Mouse (Mus musculus) embryo, embryonic 9.5 days (tissue): ENCODE data around the gene Srgap1.

ENCODE experiments used
- DNase-seq: peaks from one replicate; pipeline ENCODE4 v3.0.0-alpha.2; 2017; ENCODE audit errors: extremely low spot score

The Srgap1 gene

DNA sequence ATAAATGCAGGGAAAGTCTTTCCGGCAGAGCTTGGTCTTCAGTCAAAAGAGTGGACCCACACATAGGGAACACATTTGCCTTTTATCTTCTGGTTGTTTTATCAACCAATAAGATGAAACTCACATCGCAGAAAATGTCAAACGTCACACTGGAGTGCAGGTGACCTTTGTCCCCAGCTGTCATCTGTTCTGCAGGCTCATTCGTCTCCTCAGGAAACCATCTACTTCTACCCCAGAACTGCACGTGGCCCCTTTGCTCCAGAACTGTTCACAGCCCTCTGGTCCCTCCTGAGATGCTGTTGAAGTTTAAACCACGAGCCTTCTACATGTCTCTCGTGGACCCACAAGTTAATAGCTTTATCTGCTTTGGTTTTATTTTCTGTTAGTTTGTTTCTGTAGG is 168.3 kb downstream of the Srgap1 start:
- DNase-seq, result no peak

DNA sequence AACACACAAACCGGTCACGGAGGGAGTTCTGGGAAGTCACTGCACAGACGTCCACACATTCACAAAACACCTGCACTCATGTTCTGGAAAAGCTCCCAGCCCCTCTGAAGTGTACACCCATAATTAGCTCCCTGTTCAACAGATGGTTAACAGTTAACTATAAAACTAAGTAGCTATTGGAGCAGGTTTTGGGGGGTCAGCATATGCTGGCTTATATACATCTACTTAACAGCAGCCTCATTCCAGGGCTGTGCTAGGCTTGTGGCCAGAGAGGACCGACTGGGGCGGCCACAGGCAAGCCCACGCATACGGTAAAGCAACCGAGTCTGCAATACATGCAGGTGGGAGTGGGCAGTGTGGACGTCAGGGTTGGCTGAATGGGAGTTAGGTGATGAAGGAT is 169.2 kb downstream of the Srgap1 start:
- DNase-seq, result no peak

DNA sequence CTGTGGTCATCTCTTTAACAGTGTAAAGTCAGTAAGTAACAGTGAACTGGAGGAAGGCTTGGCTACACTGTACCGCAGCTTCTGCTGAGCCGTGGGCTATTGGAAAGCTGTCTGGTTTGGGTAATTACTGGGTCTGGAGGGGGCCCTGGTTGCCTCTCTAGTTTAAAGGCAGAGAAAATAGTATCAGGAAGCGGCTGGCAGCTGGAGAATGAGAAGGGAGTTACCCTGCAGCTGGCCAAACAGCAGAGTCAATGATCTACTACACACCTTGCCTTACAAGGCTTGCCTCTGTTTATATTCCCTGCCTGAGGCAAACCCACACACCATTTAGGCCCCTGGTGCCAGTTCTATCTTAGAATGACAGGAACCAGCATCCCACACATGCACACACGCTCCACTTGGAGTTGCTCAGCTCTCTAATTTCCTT is 174.0 kb downstream of the Srgap1 start:
- DNase-seq, result no peak

DNA sequence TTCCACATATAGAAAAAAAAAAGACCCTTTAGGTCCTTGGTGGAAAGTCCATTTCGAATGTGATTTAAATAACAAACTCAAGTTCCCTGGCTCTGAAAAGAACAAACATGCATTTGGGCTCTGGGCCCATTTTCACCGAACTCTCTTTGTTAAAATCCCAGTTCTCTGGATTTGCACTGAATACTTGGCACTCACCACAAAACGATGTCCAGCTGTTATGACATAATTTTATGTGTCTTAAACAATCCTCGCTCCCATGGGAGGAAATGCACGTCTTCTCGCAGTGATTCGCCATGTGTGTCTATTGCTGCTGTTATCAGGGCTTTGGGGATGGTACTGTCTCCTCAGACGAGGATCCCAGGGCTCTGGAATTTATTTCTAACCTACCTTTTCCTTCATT is 177.2 kb downstream of the Srgap1 start:
- no peak for DNase-seq

DNA sequence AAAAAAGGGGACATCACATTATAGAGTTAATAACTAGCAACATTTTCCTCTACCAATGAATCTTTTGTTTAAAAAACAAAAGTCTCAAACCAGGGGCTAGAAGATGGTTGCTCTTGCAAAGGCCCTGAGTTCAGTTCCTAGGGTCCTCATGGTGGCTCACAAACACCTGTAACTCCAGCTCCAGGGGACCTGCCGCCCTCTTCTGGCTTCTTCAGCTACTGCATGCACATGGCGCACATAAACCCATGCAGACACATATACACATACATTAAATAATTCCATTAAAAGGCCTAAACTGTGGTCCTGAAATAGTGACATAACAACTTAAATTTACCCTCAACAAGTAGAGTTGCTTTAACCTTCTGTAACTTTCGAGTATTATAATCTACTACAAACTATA is 178.9 kb downstream of the Srgap1 start:
- no peak for DNase-seq

DNA sequence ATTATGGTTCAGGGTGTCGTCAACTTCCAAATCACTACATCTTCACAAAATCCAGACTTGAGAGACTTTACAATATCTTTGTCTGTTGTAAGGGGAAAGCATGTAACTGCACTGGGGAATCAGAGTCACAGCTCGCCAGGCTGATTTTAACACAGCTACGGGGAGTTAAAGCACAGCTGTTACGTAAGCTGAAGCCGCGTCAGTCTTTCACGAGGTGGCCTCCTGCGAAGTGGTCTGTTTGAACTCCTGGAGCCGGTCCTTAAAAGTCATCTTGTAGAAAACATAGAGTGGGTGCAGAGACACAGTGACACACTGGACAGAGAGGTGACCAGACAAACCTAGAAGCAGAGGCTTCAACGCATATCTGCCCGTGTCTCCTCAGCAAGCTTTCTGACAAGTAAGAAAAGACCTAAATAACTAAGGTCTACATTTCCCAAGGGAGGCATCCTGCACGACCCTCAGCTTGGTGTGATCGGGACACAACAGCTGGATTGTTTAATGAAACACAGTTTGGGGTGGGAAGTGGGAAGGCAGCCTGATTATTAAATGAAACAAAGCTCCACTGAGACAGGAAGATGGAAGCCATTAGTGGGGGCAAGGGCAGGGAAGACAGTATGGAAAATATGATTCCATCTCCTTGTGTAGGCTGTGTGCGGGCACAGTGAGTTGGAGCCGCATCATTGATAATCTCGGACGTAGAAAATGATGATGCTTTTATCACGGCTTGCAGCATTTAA is 181.4 kb downstream of the Srgap1 start:
- no peak for DNase-seq

DNA sequence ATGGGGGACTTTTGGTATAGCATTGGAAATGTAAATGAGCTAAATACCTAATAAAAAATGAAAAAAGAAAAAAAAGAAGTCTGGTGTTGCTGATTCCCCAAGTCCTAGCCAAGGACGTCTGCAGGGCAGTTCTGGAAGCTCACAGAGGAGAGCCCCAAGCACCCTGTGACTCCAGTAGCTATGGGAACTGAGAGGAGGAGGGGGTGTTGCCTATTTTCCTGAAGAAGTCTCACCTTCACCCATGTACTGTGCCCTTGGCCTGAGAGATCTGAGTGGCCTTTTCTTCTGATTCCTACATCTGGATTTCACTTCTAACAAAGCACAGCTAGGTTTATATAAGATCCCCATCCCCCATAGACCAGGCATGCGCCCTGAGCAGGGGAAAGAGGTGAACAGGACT is 186.2 kb downstream of the Srgap1 start:
- no peak for DNase-seq

DNA sequence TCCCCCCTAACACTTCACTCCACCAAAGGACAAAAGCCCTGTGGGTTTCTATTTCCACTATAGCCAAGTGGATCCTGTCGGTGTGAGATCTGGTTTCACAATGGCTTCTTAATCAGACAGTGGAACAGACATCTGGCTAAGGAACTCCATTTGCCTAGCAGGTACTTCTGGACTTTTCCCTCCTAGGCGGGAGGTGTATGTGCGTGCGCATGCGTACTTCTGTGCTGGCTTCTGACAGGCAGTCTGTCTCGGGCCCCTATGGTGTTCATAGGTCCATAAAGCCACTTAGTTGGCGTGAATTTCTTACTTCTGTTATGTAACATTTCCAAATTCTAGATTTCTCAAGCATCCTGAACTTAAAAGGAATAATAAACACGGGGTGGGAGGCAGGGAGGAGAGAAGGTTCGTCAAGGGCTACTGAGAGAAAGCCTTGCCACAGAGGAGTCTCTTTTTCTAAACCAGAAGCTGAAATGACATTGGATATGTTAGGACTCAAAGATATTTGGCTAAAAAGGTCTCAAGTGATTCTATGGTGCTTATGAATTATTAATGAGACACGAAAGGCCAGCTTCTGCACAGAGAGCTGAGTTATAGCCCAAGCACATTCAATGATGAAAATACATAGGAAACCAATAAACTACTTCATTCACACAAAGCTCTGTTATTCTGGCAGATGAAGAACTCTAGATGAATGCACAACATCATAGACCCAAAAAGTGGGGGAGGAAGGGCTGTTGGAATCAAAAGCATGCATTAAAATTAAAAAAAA is 187.1 kb downstream of the Srgap1 start:
- DNase-seq, result no peak

DNA sequence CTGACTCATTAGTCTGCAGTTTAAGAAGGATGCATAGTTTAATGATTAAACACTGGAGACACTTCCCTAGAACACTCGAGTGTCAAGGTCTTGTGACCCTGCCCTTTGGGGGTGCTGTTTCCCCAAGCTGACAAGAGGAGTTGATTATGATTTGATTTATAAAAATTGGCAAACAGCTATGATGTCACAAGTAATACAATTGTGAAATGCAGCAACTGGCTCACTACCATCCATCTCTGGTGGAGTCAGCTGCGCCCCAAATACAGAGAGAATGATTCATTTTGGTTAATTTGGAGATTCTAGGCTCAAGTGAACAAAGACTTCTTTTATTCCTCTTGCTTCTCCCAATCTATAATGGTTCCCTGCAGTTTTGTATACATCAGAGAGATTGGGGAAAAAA is 188.2 kb downstream of the Srgap1 start:
- no peak for DNase-seq

DNA sequence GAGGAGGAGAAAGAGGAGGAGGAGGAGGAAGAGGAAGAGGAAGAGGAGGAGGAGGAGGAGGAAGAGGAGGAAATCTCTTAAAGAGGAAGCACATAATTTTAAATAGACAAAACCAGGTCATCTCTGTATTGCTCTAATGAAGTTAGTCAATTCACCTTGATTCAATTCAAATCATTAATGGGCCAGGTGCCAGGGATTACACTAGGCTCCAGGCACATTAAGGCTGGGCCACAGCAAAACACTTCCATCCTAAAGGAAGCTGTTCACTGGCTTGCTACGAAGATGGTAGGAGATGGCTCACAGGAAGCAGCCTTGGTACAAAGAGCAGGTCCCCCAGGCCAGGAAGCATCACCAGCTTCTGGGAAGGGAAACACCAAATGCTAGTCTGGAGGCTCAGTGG is 189.0 kb downstream of the Srgap1 start:
- DNase-seq, result no peak

DNA sequence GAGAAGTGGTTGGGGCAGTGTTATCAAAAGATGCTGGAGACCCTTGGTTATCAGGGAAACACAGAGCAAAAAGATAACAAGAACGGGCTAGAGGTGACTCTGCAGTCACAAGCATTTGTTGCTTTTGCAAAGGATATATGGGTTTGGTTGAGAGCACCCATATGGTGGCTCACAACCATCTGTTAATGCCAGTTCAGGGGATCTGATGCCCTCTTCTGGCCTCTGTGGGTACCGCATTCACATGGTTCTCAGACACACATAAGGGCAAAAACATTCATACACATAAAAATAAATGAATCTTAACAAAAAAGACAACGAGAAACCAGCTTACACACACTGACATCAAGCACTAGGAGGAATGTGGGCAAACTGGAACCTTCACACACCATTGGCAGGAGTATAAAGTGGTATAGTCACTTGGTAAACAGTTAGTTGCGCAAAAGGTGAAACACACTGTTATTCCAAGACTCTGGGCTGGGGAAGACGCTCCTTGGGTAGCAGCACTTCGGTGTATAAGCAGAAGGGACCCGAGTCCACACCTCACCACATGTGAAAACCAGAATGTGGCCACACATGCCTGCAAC is 191.2 kb downstream of the Srgap1 start:
- no peak for DNase-seq

DNA sequence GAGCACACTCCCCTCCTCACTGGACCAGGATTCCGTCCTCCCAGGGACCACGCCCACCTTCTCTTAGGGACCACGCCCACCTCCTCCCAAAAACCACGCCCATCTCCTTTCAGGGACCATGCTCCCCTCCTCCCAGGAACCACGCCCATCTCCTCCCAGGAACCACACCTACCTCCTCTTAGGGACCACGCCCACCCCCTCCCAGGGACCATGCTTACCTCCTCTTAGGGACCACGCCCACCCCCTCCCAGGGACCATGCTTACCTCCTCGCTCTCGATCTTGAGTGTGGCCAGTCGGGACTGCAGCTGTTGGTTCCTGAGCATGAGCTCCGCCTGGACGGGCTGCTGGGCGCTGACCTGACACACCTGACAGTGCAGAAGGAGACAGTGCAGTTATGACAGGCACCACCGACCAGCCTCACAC is 193.7 kb downstream of the Srgap1 start:
- DNase-seq, result no peak

DNA sequence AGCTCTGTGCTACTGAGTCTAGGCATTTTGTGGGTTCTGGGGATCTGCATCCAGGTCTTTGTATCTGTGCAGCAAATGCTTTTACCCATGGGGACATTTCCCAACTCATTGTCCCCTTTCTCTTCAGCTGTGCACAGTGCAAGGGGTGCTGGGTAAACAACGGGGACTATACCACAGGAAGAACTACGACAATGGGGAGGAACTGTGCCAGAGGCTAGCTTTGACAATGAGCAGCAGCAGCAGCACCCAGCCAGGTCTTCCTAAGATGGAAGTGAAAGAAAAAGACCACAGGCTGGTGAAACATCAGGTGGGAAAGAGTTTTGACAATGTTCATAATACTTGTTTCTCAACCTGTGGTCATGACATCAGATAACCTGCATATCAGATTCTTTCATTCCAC is 197.6 kb downstream of the Srgap1 start:
- no peak for DNase-seq

DNA sequence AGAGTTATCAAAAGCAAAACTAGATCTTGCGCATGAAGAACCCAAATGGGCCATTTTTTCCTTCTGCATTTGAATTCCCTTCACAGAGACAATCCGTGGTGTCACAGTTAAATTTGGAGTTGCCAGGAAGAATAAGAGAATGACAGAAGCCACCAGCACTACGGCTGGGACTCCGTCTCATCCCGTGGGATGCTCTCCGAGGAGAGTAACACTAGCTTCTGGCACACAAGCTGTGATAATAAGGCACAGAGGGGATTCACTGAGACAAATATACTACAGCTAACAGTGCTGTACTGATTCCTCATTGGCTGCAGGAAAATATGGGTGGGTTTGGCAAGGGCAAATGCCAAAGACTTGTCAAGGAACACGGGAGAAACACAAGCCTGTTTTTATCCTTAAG is 201.4 kb downstream of the Srgap1 start:
- no peak for DNase-seq

DNA sequence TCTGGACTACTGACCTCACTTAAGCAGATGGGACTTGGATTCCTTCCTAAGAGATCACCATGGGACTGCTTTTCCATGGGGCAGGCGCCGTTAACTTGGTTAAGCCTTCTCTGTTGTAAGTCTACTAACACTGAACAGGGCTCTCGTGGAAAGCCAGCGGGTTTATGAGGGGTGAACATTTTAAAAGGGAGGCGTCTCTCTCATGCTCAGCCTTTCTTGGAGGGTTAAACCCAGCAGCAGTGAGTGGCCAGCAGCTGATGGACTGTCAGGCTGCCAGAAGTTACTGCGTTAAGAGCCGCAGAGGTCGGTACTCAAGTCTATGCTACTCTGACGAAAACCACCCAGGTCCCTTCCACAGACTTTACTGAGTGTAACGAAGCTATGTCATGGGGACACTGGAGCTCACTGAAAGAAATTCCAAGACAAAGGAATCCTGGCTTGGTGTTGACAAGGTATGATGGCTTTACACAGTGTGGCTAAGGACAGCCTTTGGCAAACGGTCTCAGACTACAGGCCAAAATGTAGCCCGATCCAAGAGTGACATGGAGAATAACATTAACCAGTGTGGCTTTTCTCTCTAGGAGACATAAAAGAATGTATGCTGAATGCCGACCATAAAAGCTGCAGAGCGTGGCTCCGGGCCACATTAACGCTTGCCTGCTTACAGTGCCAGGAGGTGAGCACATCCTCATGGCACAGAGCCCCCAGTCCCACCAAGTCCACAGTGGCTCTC is 209.8 kb downstream of the Srgap1 start:
- DNase-seq, result no peak

DNA sequence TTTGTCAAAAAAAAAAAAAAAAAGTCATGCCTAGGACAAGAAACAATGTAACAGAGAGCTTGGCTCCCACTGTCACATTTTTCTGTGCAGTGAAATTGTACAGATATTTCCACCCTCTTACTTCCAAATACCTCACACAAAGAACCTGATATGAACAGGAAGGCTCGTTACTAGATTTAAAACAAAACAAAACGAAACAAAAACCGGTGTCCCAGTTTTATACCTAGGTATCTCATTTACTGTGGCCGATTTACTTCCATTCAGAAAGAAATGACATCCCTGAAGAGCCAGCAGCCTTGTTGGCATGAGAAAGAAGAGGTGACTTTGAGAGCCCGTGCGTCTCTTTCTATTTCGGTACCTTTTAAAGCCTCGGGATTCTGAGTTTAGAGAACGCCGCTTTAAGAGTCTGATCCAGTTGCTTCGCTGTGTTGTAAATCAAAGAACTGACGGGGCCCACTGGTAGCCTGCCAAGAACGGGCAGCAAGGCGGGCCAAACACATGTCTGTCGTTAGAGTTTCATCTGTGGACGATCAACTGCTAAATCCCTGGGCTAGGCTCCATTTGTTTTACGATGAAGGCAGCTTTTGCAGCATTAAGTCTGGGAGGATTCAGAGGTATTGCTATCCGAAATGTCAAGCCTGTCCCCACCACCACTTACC is 210.5 kb downstream of the Srgap1 start:
- no peak for DNase-seq

DNA sequence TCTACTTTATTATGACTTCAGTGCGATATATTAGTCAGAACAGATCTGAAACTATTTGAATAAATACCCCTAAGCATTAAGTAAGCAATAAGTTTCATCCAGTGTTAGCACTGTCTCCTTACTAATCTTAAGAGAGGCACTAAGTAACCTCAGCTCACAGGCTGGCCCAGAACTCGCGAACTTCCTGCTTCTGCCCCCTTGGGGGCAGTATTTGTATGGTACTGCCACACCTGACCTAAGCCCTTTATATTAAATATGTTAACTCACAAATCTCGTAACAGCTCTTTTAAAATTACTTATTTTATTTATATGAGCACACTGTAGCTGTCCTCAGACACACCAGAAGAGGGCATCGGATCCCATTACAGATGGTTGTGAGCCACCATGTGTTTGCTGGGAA is 213.7 kb downstream of the Srgap1 start:
- no peak for DNase-seq

DNA sequence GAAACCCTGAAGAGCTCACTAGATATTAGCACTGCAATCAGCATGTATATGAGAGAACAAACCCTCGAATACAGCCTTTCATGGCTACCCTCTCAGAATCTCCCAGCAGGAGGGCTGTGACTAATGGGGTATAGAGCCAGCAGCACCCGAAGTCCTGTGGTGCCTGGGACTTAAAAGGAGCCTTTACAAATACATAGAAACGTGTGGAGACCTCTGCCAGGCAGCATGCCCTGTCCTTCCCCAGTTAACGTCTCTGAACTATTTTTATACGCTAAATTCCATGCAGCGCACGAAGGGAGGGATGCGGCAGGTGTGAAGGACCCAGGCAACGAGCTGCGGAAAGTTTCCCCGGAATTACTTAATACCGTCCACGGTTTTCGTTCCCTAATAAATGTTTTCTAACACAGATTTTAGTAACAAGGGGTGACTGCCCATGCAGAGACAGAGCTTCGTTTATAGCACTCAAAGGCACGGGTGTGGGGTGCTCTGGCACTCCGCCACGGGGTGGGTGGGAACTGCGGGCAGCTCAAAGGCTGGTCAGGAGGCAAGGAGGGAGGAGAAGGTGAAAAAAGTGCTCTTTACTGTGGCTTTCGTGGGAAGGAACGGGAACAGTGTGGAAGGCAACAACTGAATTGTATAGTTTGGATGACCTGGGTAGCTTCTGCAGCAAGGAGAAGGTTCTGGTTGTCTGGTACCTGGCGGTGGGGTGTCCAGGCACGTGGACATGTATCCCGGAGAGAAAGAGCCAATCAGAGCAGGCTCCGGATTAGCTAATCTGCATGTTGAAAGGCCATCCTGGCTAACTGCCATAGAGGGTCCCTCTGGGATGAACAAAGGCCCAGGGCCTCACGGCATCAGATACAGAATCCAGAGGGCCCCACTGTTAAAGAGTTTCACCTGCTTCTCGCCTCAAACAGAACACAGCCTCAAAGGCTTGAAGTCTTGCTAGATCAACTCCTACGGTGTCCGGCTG is 216.5 kb downstream of the Srgap1 start:
- no peak for DNase-seq

DNA sequence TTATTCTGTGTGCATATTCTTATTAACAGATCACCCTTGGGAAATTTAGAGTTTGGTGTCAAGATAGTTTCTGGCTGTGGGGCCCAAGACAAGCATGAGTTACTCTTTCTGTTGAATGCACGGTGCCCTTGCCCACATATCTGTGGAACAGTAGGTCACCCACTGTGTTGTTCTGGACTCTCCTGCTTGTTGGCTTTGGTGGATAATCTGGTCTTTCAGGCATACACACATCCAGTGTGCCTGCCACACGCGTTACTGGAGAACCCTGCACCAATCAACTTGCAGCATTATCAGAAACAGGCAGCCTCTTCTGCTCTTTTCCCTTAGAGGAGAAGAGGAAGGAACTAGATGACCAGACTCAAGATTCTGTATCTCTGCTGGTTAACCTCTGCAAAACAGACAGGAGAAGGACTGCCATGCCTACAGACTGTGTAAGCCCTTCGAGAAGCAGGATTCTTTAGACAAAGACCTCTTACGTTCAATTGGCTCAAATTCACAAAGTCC is 217.3 kb downstream of the Srgap1 start:
- no peak for DNase-seq

DNA sequence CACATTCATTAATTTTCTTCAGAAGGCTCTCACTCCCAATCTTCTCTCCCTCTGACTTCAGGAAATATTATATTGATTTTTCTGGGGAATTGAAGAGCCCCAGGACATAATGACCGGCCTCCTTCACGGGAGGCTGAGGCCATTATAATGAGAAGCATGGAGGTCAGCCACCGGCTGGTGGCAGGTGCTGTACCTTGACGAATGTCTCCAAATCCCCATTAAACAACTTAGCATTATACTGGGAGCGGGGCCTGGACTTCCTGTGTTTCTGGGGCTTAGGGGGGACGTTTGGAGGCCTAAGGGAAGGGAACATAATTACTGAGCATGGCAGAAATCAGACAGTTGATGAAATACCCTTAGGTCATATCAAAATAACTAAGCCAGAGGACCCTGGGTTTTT is 218.1 kb downstream of the Srgap1 start:
- no peak for DNase-seq
